Mouse (Mus musculus) heart, postnatal 0 days (tissue): ENCODE measurements at regions not wholly inside any gene's neighbourhood (a gene's known extent, or its start where the extent isn't known, plus 50 kb on each side); places are given as distances from the start of the nearest gene placed in this dataset.

Source experiments
- CTCF ChIP-seq: IDR thresholded peaks from 2 replicates; pipeline ENCODE4 v1.5.1; 2016; ENCODE audit warnings: antibody characterized with exemption, control low read depth, low read depth
- EP300 ChIP-seq: IDR thresholded peaks from 2 replicates; pipeline ENCODE4 v1.6.1; 2016; ENCODE audit warnings: antibody characterized with exemption, low read depth

DNA sequence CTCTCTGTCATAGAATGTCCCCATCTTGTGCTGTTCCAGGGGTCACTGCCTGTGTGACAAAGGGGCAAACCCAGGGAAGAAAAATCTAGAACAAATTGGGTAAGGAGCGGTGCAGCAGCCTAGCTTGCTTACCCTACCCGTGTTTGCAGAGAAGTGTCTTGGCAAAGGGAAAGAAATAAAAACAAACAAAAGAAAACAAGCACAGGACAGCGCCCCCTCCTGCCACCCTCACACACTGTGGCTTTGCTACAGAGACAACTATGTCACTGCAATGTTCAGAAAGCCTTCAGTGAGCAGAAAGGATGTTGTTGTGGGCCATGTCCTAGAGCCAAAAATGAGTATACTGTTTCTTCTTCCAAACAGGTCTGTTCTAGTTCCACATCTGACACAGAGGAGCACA lies 71.5 kb upstream of the Tenm3 start:
- TF ChIP-seq CTCF (no peak), EP300 (no peak)
